ENCODE assay signal across 16 mouse cellular contexts in genomic region chr14:10036685-10037215, GRCm38 (mm10).
"Had no signal": no experiment of that assay in that cellular context is flagged by ENCODE, and none has a peak within 500 bp of the region (broad histone marks: within the 10 kb centered on the region; RNA-seq: fewer than 3 reads in every experiment).

No protein-coding gene starts in this region.

- H3K4me3 ChIP-seq: lung, embryonic 15.5 days; megakaryocyte, embryonic 14.5 days; midbrain, embryonic 13.5 days; midbrain, embryonic 15.5 days; neural tube, embryonic 12.5 days; stomach, embryonic 15.5 days had no signal

- H3K27ac ChIP-seq: lung, embryonic 15.5 days; macrophage; midbrain, embryonic 13.5 days; midbrain, embryonic 15.5 days; neural tube, embryonic 12.5 days; stomach, embryonic 15.5 days; stomach, postnatal 0 days had no signal

- ATAC-seq: lung, postnatal 0 days; midbrain, embryonic 13.5 days; midbrain, embryonic 15.5 days had no signal

- H3K36me3 ChIP-seq: lung, embryonic 15.5 days; midbrain, embryonic 13.5 days; midbrain, embryonic 15.5 days; neural tube, embryonic 12.5 days; stomach, embryonic 15.5 days had no signal

- H3K9ac ChIP-seq: lung, embryonic 15.5 days; midbrain, embryonic 13.5 days; midbrain, embryonic 15.5 days; neural tube, embryonic 12.5 days; stomach, embryonic 15.5 days had no signal

- H3K4me2 ChIP-seq: lung, embryonic 15.5 days; midbrain, embryonic 11.5 days; midbrain, embryonic 13.5 days; midbrain, embryonic 15.5 days; neural tube, embryonic 12.5 days; stomach, embryonic 15.5 days had no signal

- H3K4me1 ChIP-seq: lung, embryonic 15.5 days; megakaryocyte, embryonic 14.5 days; midbrain, embryonic 13.5 days; midbrain, embryonic 15.5 days; neural tube, embryonic 12.5 days; stomach, embryonic 15.5 days had no signal

- H3K27me3 ChIP-seq: lung, embryonic 15.5 days; megakaryocyte, embryonic 14.5 days; midbrain, embryonic 15.5 days; neural tube, embryonic 12.5 days; stomach, embryonic 15.5 days had no signal

- H3K9me3 ChIP-seq: lung, embryonic 15.5 days; midbrain, embryonic 13.5 days; midbrain, embryonic 15.5 days; neural tube, embryonic 12.5 days; stomach, embryonic 15.5 days had no signal

- DNase-seq: lung, adult 2 months; lung, postnatal 14 days; lung, postnatal 36 days; thymus, adult 18-20 months; thymus, postnatal 14 days; thymus, postnatal 36 days had no signal
